Mouse (Mus musculus) CH12F3 (cell line): ENCODE measurements around the gene Dhx33.

Experiments
- in situ Hi-C: fragments of 300-500 bp; cut with MboI; formaldehyde crosslinking; loops from 2 replicates; pipeline ENCODE4 v1.14.3; 2020; ENCODE audit warnings: low sequenced_read_pairs

Gene Dhx33

DNA sequence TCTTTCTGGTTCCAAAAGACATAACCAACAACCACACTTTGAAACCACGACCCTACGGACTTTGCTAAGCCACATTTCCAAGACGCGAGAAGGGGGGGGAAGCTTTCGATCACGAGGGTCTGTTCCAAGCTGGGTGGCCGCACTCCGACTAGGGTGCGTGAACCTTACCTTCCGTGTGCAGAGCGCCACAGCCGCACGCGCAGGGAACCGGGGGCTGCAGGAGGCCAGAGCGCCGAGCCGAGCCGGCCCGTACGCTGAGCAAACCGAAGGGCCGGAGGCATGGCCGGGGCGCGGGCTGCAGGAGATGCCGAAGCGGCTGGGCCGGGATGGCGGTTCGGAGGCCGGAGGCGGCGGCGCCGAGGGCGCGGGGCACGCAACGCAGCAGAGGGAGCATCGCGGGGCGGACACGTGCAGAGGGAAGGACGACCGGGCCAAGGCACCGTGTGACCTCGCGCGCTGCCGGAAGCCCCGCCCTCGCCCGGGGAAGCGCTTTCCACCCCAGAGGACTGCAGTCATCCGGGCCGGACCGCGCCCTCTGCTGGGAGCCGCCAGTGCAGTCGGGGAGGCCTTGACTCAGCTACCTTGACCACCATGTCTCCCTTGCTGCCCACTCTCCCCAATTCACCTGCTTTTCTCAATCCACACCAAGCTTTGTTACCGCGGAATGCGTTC is 21.5 kb downstream of the Dhx33 start, which contains the start of gene C1qbp:
Gene C1qbp (minus strand): TSS at position 470 of the 672 bp plus-strand sequence.
- in situ Hi-C loops: no loop called here

DNA sequence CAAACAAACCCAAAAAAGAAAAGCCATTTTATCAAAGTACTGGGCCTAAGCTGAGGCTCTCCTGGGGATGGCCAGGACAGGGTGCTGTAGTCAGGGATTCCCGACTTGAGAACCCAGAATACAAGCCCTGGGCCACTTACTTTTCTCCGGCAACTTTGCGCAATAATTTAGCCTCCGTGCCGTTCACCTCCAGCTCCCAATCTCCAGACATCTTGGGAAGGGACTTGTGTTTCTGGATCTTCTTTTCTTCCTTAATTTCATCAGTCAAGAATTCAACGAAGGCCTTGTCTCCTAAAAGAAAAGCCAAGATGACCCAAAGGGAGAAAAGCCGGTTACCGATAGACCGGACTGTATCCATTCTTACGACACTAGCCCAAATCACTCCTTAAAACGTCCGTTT is 22.2 kb downstream of the Dhx33 start:
- in situ Hi-C loops: no loop called here

DNA sequence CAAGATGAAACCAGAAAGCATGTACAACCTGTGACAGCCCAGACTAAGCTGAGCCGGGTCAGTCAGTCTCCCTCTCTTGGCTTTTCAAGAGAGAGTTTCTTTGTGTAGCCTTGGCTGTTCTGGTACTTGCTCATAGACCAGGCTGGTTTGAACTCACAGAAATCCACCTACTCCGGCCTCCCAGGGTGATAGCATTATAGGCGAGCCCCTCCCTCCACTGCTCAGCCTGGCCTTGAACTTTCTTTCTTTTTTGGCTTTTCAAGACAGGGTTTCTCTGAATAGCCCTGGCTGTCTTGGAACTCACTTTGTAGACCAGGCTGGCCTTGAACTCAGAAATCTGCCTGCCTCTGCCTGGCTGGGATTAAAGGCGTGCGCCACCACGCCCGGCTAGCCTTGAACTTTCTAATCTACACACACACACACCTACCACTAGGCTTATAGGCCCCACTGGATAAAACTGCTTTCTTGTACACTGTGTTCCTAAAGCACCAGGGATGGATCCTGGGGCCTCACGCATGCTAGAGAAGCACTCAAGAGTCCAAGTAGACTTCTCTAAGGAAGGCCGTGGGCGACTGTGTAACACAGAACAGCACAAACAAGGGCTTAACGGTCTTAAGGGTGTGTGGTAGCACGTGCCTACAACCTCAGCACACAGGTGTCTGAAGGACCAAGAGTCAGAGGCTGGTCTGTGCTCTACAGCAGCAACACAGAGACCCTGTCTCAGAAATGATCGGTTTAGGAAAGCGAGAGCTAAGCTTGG is 23.3 kb downstream of the Dhx33 start:
- in situ Hi-C loops: no loop called here

DNA sequence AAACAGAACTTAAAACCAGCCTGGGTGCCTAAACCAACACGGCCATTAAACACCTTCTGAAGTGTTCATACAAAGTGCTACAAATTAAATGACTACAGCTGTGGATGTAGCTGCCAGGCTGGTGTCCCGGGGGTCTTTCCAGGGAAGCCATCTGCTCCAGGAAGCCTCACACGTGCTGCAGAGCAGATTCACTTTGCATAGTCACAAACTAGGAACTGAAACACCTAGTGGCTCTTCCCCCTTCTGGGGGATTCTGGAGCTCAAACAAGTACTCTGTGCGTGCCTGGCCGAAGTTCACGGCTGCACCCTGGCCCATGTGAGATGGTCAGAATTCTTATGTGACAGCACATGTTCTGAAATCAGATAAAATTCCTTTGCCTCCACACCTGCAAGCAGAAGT is 24.0 kb downstream of the Dhx33 start:
- in situ Hi-C loops: no loop called here

DNA sequence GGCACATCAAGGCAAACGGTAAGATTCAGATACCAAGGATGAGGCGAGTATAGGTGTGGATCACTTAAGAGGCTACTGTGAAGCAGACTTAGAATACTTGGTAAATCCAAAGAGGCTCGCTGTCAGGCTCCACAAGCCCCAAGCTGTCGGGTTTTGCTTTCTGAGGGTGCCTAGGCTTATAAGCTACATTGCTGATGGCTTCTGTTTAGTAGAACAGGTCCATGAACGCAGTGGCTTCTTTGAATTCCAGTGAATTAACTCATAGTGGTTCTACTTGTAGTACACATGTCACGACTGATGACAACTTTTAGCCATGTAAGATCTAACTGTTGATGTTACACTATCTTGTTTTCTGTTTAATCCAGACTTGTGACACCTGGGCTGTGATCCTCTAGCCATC is 26.9 kb downstream of the Dhx33 start:
- in situ Hi-C loops: no loop called here

DNA sequence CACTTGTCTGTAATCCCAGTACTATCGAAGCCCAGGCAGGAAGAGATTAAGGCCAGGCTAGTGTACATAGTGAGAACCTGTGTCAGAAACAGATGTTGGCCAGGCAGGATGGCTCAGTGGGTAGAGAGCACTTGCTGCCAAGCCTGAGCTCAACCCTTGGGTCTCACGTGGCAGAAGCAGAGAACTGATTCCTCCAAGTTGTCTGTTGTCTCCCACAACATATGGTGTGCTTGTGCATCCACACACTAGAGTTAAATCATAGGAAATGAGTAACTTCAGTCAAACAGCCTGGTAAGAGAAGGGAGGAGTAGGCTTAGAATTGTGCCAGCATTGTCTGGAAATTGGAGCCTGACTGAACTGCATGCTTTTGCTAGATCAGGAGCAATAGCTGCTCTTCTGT is 29.0 kb downstream of the Dhx33 start:
- in situ Hi-C loops: no loop called here

DNA sequence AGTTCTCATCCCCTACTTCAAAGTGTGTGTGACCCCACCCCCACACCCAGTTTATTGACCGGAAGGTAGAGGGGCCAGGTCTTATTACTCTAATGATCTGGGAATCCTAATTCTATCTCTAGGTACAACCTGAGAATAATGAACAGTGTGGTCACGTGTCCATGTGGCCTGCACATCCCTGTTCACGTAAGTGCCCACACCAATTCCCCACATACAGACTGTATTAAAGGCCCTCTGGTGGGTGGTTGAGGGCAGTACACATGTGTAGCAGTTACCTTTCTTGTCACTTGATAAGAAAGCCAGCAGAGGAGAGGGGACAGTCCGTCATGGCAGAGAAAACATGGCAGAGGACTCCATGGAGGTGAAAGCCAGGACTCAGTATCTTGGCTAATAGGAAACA is 30.3 kb downstream of the Dhx33 start:
- in situ Hi-C loops: no loop called here

DNA sequence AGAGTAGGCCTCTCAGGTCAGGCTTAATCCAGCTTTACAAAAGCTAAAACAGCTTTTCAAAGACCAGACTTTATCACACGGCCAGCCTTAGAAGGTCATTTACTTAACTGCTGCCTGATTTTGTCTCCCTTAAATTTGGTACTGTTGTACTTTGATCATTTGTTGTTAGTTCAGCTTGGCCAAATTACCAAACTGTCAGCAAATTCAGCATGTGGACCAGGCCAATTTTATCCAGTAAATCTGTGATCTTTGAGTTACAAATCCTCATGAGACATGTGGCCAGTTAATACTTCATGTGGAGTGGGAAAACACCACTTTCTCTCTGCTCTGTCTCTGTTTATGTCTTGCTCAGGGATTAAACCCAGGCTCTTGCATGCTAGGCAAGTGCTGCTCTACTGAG is 31.7 kb downstream of the Dhx33 start:
- in situ Hi-C loops: no loop called here

DNA sequence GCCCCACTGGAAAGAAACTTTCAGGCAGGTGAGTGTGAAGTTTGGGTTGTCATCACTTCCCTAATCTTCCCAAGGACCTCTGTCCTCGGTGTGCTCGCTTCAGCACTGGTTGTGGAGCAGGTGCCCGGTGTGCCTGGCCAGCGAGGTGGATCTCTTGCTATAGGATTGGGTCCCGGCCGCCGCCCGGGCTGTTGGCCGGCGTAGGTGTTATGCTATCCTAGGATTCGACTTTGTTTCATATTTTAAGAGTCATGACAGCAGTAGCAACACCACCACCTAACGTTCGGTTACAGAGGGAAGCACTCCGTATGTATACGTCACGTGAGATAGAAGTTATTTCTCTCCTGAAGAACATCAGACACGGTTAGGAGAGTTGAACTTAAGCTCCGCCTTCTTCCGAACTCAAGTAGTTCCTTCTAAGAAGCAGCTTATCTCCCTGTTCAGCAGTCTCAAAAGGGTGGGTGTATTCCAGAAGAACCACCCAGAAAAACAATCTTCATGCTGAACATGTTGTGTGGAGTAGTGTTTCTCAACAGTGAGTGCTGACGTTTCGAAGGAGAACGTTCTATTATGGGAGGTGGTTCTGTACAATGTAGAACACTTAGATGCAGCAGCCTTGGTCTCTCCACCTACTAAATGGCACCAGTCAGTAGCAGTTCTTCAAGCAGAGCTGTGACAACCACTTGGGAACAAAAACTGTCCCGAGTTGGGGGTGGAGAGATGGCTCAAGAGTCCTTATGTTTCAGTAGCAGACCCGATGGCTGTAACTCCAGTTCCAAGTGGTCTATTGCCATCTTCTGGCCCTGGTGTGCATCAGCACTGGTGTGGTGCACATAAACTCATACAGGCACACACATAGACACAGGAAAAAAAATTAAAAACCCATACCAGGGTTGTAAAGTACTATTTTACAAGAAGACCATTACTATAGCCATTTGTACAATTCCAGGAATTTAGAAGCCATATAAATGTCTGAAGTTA is 33.4 kb downstream of the Dhx33 start:
- in situ Hi-C loops: no loop called here

DNA sequence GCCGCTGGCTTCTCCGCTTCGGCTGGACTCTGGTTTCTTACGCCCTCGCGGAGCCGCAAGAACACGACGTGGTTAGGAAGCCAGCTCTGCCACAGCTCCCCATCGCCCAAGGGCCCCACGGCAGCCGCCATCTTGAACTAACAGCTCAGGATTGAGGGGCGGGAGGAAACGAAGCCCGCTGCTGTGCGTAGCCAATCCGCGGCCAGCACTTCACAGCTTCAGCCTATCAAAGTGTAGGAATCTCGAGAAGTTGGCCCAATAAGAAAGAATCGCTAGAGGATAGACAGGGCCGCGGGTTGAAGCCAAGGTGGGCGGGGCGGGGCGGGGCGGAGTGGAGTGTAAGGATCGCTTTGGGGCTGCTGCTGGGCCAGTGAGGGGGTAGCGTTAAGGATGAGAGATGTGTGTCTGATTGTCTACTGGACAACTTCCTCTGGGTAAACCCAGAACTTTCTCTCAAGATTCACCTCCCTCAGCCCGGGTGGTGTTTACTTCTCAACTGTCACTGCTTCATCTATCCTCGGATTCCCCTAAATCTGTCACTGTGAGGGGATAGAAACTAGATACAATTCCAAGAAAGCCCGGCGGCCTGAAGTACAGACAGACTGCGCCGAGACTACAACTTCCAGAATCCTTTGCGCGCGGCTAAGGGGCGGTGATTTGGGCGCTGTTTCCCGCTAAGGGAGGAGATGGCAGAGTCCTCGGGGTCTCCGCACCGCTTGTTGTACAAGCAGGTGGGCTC is 34.2 kb downstream of the Dhx33 start, which contains the start of the genes Nup88 and Rpain:
Gene Nup88 (minus strand): TSS at position 153 of the 739 bp plus-strand sequence.
Gene Rpain (plus strand): TSS at position 393 of the 739 bp plus-strand sequence.
- in situ Hi-C loops: no loop called here

DNA sequence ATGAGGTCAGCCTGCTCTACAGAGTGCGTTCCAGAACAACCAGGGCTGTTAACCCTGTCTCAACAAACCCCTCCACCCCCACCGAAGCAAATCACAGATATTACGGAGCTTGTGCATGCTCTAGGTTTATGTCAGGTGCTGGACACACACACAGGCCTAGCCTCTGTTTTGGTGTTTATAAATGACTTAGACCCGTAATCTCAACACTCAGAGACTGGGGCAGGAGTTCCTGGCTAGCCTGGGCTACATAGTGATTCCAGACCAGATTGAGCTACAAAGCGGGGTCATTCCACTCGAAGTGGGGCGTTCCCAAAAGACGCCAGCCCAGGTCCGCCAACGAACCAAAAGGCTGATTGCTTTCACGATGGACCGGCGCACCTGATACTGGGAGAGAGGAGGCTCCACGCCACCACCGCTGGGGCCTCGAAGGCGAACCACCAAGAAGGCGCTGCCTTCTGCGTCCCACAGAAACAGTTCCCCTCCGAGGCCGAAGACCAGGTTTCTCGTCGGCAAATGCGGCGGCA is 34.9 kb downstream of the Dhx33 start:
- in situ Hi-C loops: no loop called here

DNA sequence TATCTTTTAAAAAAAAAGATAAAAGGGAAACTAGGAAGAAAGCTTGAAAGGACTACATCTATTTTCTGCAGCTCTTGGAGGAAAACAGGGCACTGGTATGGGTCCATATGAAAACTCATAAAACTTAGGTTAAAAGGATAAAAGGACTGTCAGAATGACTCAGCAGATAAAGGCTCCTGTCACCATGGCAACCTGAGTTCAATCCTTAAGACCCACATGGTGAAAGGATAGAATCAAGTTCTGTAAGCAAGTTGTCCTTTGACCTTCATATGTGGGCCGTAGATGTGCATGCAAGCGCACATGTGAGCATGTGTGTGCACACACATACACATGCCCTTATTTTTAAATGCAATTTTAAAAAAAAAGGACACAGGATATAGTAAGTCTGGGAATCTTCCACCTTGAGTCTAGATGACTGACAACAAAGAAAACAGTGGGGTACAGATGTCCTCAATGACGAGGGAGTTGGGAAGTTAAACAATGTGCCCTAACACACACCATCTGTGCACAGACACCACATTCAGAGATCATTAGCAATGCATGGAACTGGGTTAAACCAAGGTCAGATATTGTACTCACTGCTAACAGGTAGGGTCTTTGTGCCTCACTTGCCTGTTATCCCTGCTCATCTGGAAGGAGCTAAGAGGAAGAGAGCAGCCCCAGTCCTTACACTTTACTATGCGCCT is 39.9 kb downstream of the Dhx33 start:
- in situ Hi-C loops: no loop called here

DNA sequence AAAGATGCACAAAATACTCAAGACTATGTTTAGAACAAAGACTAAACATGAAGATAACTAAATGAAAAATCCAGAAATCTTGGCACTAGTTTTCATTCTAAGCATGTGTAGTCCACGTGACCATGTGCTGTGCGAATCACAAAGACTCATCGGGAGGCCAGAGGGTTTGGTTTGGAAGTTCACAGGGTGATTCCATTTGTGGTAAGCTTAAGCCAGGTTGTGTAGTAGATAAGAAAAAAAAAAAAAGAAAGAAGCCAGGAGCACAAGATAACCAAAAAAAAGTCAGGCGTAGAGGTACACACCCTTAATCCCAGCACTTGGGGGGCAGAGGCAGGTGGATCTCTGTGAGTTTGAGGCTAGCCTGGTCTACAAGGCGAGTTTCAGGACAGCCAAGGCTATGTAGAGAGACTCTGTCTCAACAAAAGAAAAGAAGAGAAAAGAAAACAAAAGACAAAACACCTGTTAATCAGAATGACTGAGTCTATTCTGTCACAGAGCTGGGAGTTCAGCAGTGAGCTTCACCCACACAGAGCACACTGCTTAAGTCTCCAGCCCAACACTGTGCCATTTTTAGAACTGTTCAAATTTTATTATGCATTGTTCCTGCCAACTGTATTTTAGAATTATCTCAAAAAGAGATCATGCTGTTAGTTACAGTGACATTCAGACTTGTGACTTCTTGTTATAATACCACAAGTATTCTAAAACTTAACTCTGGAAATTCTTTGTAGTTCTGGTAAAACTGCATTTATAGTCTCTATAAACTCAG is 43.3 kb downstream of the Dhx33 start:
- in situ Hi-C loops: no loop called here

DNA sequence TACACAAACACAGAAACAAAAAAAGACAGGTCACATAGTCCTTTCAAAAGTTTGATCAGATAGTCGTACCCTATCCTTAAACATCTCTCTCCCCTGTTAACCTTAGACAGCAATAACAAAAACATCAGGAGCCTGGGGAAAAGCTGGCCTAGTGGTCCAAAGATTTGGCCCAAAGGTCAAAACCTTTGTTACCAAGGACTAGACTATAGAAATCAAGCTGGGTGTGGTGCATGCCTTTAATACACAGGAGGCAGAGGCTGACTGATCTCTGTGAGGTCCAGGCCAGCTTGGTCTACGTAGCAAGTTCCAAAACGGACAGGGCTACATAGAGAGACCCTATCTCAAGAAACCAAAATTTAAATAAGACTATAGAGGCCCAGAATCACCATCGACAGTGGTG is 49.5 kb downstream of the Dhx33 start:
- in situ Hi-C loops: no loop called here

DNA sequence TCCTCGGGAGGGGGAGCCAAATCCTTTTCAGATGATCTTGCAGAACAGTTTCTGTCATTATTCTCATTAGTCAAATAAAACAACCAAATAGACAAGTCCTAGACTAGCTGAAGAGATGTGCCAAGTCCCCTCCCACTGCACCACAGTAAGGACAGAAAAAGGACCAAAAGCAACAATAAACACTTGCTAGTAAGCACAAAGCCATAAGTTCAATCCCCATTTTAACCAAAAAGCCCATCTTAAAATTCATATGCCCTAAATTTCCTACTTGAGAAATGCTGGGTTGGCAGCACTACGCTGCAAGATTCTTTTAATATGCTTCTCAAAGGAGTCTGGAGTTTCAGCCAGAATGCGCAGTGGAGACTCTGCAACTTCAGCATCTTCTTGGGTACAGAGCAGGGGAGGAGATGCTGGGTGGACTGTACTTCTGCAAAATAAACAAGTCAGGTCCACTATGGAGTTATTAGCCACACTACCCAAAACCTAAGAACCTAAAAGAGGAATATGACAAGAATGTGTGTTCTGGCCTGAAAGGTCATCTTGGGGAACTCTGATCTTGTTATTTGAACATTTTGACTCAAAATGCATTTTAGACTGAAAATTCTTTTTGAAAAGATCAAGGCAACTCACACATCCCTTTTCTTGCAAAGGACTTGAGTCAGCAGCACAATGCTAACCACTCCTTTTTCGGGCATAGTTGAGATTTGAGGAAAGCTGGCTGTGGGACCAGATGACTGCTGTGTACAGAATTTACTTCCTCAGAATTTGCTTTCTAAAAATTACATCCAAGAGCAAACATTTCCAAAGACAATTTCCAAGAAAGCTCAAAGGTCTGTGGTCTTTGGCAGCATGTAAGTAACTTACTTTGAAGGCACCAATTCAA is 59.1 kb downstream of the Dhx33 start:
- in situ Hi-C loops: no loop called here

DNA sequence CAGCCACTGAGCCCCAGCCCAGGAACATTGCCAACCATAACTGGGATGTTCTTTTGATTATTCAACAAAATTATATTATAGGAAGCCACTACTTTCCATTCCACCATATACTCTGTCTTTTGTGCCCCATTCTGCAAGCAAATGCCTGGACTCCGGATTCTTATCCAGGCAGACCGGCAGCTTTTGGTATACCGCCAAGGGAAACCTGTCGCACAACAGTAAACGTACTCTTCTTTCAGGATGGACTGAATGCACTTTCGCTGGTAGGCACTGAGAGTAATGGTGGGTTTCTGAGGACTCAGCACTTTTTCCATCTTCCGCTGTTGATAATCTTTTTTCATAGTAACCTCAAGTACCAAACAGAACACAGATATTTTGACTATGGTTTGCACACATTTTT is 60.6 kb downstream of the Dhx33 start:
- in situ Hi-C loops: no loop called here

DNA sequence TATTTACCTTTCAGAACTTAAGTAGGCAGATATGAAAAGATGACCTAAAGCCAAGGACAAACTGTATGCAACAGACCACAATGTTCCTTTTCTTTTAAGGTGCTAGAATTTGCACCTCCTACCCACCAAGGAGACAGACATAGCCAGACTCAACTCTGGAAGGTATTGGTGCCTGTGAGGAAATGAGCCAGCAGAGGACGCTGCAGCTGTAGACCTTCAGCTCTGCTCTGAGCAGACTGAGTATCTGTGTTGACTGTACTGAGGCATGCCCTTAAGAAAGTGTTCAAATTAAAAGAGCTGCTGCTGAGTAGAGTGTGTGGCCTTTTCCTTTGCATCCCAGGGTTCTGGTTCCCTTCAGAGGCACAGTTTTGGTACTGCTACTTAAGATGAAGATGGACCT is 61.6 kb downstream of the Dhx33 start:
- in situ Hi-C loops: no loop called here

DNA sequence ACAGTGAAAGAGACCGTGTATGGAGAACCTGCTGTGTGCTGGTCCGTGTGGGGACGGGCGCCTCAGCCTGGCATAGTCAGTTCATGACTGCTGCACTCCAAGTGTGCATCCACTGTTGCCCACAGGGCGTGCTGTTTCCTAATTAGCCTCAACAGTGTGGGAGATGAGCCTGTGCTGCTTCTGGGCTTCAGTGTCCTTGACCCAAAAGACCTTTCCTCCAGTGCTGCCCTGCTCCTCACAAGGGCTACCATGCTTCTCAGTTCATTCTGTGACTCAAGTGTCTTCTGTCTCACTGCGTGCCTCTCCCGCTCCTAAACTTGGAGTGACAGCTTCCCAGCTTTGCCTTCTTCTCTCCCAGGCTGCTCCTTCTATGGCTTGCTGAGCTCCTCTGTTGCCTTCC is 68.9 kb downstream of the Dhx33 start:
- in situ Hi-C loops: no loop called here
